Mouse (Mus musculus) thymus, adult 2 months (tissue): Measurements from ENCODE around the gene Luzp4. TPM values are rescaled to one million over a fixed set of nuclear protein-coding genes. Genes with fewer than 3 reads are reported as not detected.
"Not testable (repeated sequence)": the region's sequence is repeated elsewhere in the genome, so short reads cannot be mapped to it uniquely, and the experiment has no call there.

ENCODE experiments used
- DNase-seq: peaks from one replicate; pipeline ENCODE4 v3.0.0; 2021
- H3K27ac ChIP-seq: fragments of 200-500 bp; 2 replicates; pipeline ENCODE4 v1.5.1; 2012; ENCODE audit warnings: low read length, control low read depth; ENCODE audit not compliant: control insufficient read depth, insufficient read depth
- H3K27me3 ChIP-seq: fragments of 200-500 bp; 2 replicates; pipeline ENCODE4 v1.6.1; 2012; ENCODE audit warnings: mild to moderate bottlenecking, low read length, moderate library complexity, mixed read lengths; ENCODE audit not compliant: control insufficient read depth, insufficient read depth
- H3K36me3 ChIP-seq: fragments of 200-500 bp; 2 replicates; pipeline ENCODE4 v1.6.1; 2012; ENCODE audit warnings: mild to moderate bottlenecking, low read length, moderate library complexity; ENCODE audit not compliant: control insufficient read depth, insufficient read depth
- H3K4me1 ChIP-seq: fragments of 200-500 bp; replicated peaks from 2 replicates; pipeline ENCODE4 v1.6.1; 2012; ENCODE audit warnings: low read length; ENCODE audit not compliant: control insufficient read depth, insufficient read depth
- H3K4me3 ChIP-seq: fragments of 200-500 bp; 2 replicates; pipeline ENCODE4 v1.5.1; 2012; ENCODE audit warnings: mild to moderate bottlenecking, low read length, control low read depth, moderate library complexity; ENCODE audit not compliant: control insufficient read depth, insufficient read depth
- WGBS: fragments of 180-500 bp; shearing (Covaris S2); methylation state at CpG from one replicate; pipeline ENCODE4 v1.1.7; 2018; 5-methylcytosine and 5-hydroxymethylcytosine counted together
- polyA plus RNA-seq: library from polyadenylated mRNA; depleted of rRNA; stranded (reverse); fragments of >200 nt; gene quantifications from 2 replicates; pipeline ENCODE4 v1.2.3, GENCODE M21; 2012; rRNA removed

Luzp4 gene
- polyA plus RNA-seq = not detected in 2 replicates

DNA sequence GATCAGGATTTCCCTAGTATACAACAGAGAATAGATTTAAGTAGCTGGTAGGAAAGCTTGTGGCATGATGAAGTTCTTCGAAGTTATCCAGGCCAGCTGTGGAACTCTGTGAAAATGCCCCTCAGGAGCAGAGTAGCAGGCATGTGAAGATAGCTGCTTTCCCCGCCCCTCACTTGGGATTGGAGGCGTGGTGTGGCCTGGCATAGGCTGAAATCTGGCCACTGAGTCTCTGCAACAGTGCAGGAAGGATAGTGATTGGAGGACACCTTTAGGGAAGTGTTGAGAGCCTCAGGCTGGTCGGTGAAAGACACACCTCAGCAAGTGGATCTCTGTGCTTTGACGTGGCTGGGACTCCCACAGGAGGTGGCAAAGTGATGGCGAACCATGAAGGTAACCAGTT, at the start of gene Luzp4:
TSS of gene Luzp4 (plus strand) at position 301 of the 400 bp plus-strand sequence.
- DNase-seq, H3K27me3 ChIP-seq, H3K4me1 ChIP-seq, H3K27ac ChIP-seq, H3K36me3 ChIP-seq, H3K4me3 ChIP-seq: not testable (repeated sequence)
- 90% methylated on average over 4 of the region's 6 CpGs for WGBS

DNA sequence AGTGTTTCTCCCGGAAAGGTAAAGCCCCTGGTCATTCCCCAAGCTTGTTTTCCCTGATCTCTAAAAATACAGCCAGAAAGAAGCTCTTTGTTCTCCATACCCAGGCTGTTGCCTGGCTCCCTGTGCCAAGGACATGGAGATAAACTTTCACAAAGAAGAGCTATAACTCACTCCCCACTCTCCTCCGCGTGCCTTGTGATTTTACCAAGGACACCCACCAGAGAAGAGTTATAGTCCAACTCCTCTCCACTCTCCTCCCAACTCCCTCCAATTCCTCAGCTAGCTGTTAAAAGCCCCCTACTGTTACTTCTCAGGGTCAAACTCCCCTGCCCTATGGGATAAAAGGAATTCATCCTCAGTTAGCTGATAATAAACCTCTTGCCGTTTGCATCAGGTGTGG, 15.6 kb upstream of the Luzp4 start:
- WGBS = 92% methylated on average over 2 of the region's 4 CpGs
- not testable (repeated sequence) for H3K27me3 ChIP-seq, H3K4me1 ChIP-seq, H3K27ac ChIP-seq, DNase-seq, H3K4me3 ChIP-seq, H3K36me3 ChIP-seq

Other genes starting within 250 kb of the Luzp4 start
- not detected in 2 replicates for gene Gm8334, start 242.5 kb upstream of the Luzp4 start, polyA plus RNA-seq
- not detected in 2 replicates for gene Gm15127, start 194.0 kb upstream of the Luzp4 start, polyA plus RNA-seq
- not detected in 2 replicates for gene Ott, start 216.6 kb downstream of the Luzp4 start, polyA plus RNA-seq